Mouse (Mus musculus): Measurements from ENCODE around the gene Ccdc116.
A peak's percentile ranks its signal among the peaks of the same experiment; 100 is the strongest.

- TF ChIP-seq POLR2A (IDR thresholded peaks at IDR 0.05; ENCODE audit: extremely low read depth, insufficient read depth, low read length), result peak; percentile 49; the same call in 1 of the 2 replicates
- TF ChIP-seq CTCF (IDR thresholded peaks at IDR 0.05; ENCODE audit: extremely low read depth, insufficient read depth, low read length), result no peak
Observed at GRCm38 (mm10) chr16:17132089-17132905, 14.7 kb downstream of the Ccdc116 start, which contains the start of gene Sdf2l1.

All from cortical plate, adult 2 months (tissue).